Comparison of ENCODE assay signal across 8 mouse cellular contexts in genomic region chr19:46470364-46471240, GRCm38 (mm10). TPM values are rescaled to one million over a fixed set of nuclear protein-coding genes. Genes with fewer than 3 reads are reported as not detected.
A peak's percentile ranks its signal among the peaks of the same experiment; 100 is the strongest.
DNase-seq lines count a peak whose midpoint lies in the region; ATAC-seq and TF ChIP-seq lines count a peak whose summit lies in the region.

No protein-coding gene starts in this region.

- peak overlapping the region; percentile 45; the same call in 1 of the 2 replicates for H3K9ac ChIP-seq in heart, embryonic 16.5 days (ENCODE audit: low read length)
- H3K9ac ChIP-seq in hindbrain, embryonic 11.5 days (ENCODE audit: low read depth, low read length) = no peak overlapping the region
- H3K9ac ChIP-seq in liver, postnatal 0 days (replicated peaks) = no peak overlapping the region

- no peak for ATAC-seq in heart, embryonic 16.5 days (replicated peaks; ENCODE audit: extremely low read depth, insufficient read depth, low FRiP score)
- ATAC-seq in hindbrain, embryonic 11.5 days (ENCODE audit: low FRiP score) = no peak
- ATAC-seq in liver, postnatal 0 days = 0 out of 2 replicates have a peak, but pooled peaks have one; percentile 27
- no peak for ATAC-seq in erythroblast, adult 5-6 weeks (replicated peaks; ENCODE audit: low FRiP score, poor library complexity, severe bottlenecking)

- TF ChIP-seq CTCF in liver, postnatal 0 days (IDR thresholded peaks at IDR 0.05; ENCODE audit: low read depth) = no peak

- TF ChIP-seq EP300 in liver, postnatal 0 days (IDR thresholded peaks at IDR 0.05; ENCODE audit: low read depth) = no peak

- 0 out of 2 replicates have a peak, but pooled peaks cover 6% of the 10 kb centered on the region for H3K36me3 ChIP-seq in heart, embryonic 16.5 days (ENCODE audit: control insufficient read depth, insufficient read depth)
- peaks cover 4% of the 10 kb centered on the region for H3K36me3 ChIP-seq in hindbrain, embryonic 11.5 days (ENCODE audit: control insufficient read depth, insufficient read depth, low read length)
- peaks cover 6% of the 10 kb centered on the region; the same call in 1 of the 2 replicates for H3K36me3 ChIP-seq in liver, postnatal 0 days (replicated peaks; ENCODE audit: insufficient read depth, low read length)

- intact Hi-C loops in heart, postnatal 14 days (cut with DNase I) = no loop called here
- intact Hi-C loops in left cerebral cortex, postnatal 25 days (cut with DNase I) = no loop called here

- DNase-seq in heart, postnatal 14 days = no peak
- DNase-seq in MEL-GATA-1-ER (ENCODE audit: extremely low read depth, low read depth) = peak; percentile 11
- peak; percentile 30 for DNase-seq in hindbrain, embryonic 11.5 days (ENCODE audit: low spot score)
- no peak for DNase-seq in liver, postnatal 0 days
- DNase-seq in cerebellum, postnatal 25 days = no peak
- no peak for DNase-seq in left cerebral cortex, postnatal 25 days (ENCODE audit: low spot score in 2 of 2)

- peak overlapping the region; percentile 82 for H3K27ac ChIP-seq in heart, embryonic 16.5 days (ENCODE audit: low read length)
- H3K27ac ChIP-seq in hindbrain, embryonic 11.5 days (ENCODE audit: low read depth, low read length) = peak overlapping the region; percentile 37
- H3K27ac ChIP-seq in liver, postnatal 0 days (ENCODE audit: low read depth) = peak overlapping the region; percentile 18

- no peak overlapping the region for H3K4me2 ChIP-seq in heart, embryonic 16.5 days (ENCODE audit: low read depth, low read length)
- H3K4me2 ChIP-seq in hindbrain, embryonic 11.5 days (replicated peaks; ENCODE audit: low read depth, low read length) = no peak overlapping the region
- no peak overlapping the region for H3K4me2 ChIP-seq in liver, postnatal 0 days (ENCODE audit: low read depth, low read length)

- 30% methylated on average over 17 of the region's 17 CpGs for WGBS in heart, embryonic 16.5 days
- 37% methylated on average over 17 of the region's 17 CpGs for WGBS in hindbrain, embryonic 11.5 days
- WGBS in liver, postnatal 0 days (ENCODE audit: insufficient replicate concordance) = 58% methylated on average over 17 of the region's 17 CpGs

- H3K4me3 ChIP-seq in heart, embryonic 16.5 days (ENCODE audit: low read length) = no peak overlapping the region
- no peak overlapping the region for H3K4me3 ChIP-seq in hindbrain, embryonic 11.5 days (ENCODE audit: low read depth, low read length)
- H3K4me3 ChIP-seq in liver, postnatal 0 days (ENCODE audit: low read depth, low read length) = no peak overlapping the region

- no peaks in the 10 kb centered on the region for H3K9me3 ChIP-seq in heart, embryonic 16.5 days (replicated peaks; ENCODE audit: control insufficient read depth, low read length)
- H3K9me3 ChIP-seq in hindbrain, embryonic 11.5 days (ENCODE audit: control insufficient read depth, low read length) = no peaks in the 10 kb centered on the region
- H3K9me3 ChIP-seq in liver, postnatal 0 days (ENCODE audit: low read length) = no peaks in the 10 kb centered on the region

- H3K27me3 ChIP-seq in heart, embryonic 16.5 days (ENCODE audit: control insufficient read depth, insufficient read depth, low read length) = no peaks in the 10 kb centered on the region
- H3K27me3 ChIP-seq in hindbrain, embryonic 11.5 days (ENCODE audit: control insufficient read depth, insufficient read depth, low read length) = no peaks in the 10 kb centered on the region
- no peaks in the 10 kb centered on the region for H3K27me3 ChIP-seq in liver, postnatal 0 days (ENCODE audit: insufficient read depth, low read length)

- peaks cover 28% of the 10 kb centered on the region for H3K4me1 ChIP-seq in heart, embryonic 16.5 days (ENCODE audit: control insufficient read depth, insufficient read depth, low read length)
- peaks cover 10% of the 10 kb centered on the region for H3K4me1 ChIP-seq in hindbrain, embryonic 11.5 days (replicated peaks; ENCODE audit: control insufficient read depth, insufficient read depth, low read length)
- H3K4me1 ChIP-seq in liver, postnatal 0 days (ENCODE audit: insufficient read depth) = peaks cover 36% of the 10 kb centered on the region

RNA-seq across cellular contexts. Expression of gene Trim8, which starts 30.9 kb away (rescaled TPM):
- polyA plus RNA-seq in heart, embryonic 16.5 days (2015; fragmentation: Nextera tagmentation; extraction: Ambion mirVana) = 17.0 and 19.4 TPM in 2 replicates
- total RNA-seq in heart, postnatal 14 days (2021) = 10 to 100 TPM; 47.6 to 50.0 TPM
- polyA plus RNA-seq in hindbrain, embryonic 11.5 days (2014; fragmentation: Nextera tagmentation; extraction: Ambion mirVana) = 28.4 and 30.6 TPM in 2 replicates
- 7.9 and 9.8 TPM in 2 replicates for polyA plus RNA-seq in liver, postnatal 0 days (2015; fragmentation: Nextera tagmentation; extraction: Ambion mirVana)
- 5.4 and 6.1 TPM in 2 replicates for total RNA-seq in erythroblast, adult 5-6 weeks (2015; ENCODE audit: low replicate concordance)
- total RNA-seq in erythroblast, adult 5-6 weeks (2017; ENCODE audit: low replicate concordance) = 2.0 and 6.4 TPM in 2 replicates
- total RNA-seq in left cerebral cortex, postnatal 25 days (2021) = 100 to 1,000 TPM; 114 to 116 TPM

Comparison
In these comparisons a context has a peak if more than half of its experiments do, and no peak if none do; other contexts are left out.
1. H3K27ac ChIP-seq: peak in every context shown above with its lines; median percentile 82 in heart, embryonic 16.5 days; 37 in hindbrain, embryonic 11.5 days; 18 in liver, postnatal 0 days.
2. DNase-seq: peak in MEL-GATA-1-ER (single experiment) and hindbrain, embryonic 11.5 days (single experiment); none in heart, postnatal 14 days (0 of 2), liver, postnatal 0 days (single experiment), cerebellum, postnatal 25 days (0 of 2) and left cerebral cortex, postnatal 25 days (0 of 2).
3. RNA of gene Trim8, which starts 30.9 kb away (total RNA-seq): 114 to 116 TPM in left cerebral cortex, postnatal 25 days and 47.6 to 50.0 TPM in heart, postnatal 14 days; 2.0 to 6.4 TPM in erythroblast, adult 5-6 weeks; every median in the first group is over 4 times any median in the second.